Mouse (Mus musculus) liver, embryonic 13.5 days (tissue): ENCODE results near the gene Serpina3a. TPM values are rescaled to one million over a fixed set of nuclear protein-coding genes. Genes with fewer than 3 reads are reported as not detected.

Experiments used
- ATAC-seq: fragments of 200-750 bp; cut with Nextera tagmentation; 2 replicates; pipeline ENCODE4 v1.8.0; 2017; ENCODE audit warnings: low read depth, mild to moderate bottlenecking, moderate number of reproducible peaks, moderate library complexity
- DNase-seq: peaks from one replicate; pipeline ENCODE4 v3.0.0; 2022
- H3K27ac ChIP-seq: fragments of 300-500 bp; sonication (generic); 2 replicates; pipeline ENCODE4 v1.5.1; 2015; ENCODE audit warnings: moderate library complexity, mild to moderate bottlenecking, inconsistent platforms
- H3K27me3 ChIP-seq: fragments of 300-500 bp; sonication (generic); 2 replicates; pipeline ENCODE4 v1.6.1; 2015; ENCODE audit warnings: mild to moderate bottlenecking, inconsistent platforms
- H3K36me3 ChIP-seq: fragments of 300-500 bp; sonication (generic); 2 replicates; pipeline ENCODE4 v1.6.1; 2015; ENCODE audit warnings: mild to moderate bottlenecking, inconsistent platforms
- H3K4me1 ChIP-seq: fragments of 300-500 bp; sonication (generic); replicated peaks from 2 replicates; pipeline ENCODE4 v1.6.1; 2015; ENCODE audit warnings: inconsistent platforms
- H3K4me2 ChIP-seq: fragments of 300-500 bp; sonication (generic); 2 replicates; pipeline ENCODE4 v1.6.1; 2015; ENCODE audit warnings: inconsistent platforms, mild to moderate bottlenecking, moderate library complexity
- H3K4me3 ChIP-seq: fragments of 300-500 bp; sonication (generic); replicated peaks from 2 replicates; pipeline ENCODE4 v1.5.1; 2015; ENCODE audit warnings: mild to moderate bottlenecking, inconsistent platforms
- H3K9ac ChIP-seq: fragments of 300-500 bp; sonication (generic); 2 replicates; pipeline ENCODE4 v1.6.1; 2015; ENCODE audit warnings: mild to moderate bottlenecking, inconsistent platforms
- H3K9me3 ChIP-seq: fragments of 300-500 bp; sonication (generic); replicated peaks from 2 replicates; pipeline ENCODE4 v1.6.1; 2016; ENCODE audit warnings: inconsistent platforms
- WGBS: fragments of 180-500 bp; shearing (Covaris S2); methylation state at CpG from one replicate; pipeline ENCODE4 v1.1.7; 2015; ENCODE audit not compliant: insufficient replicate concordance; 5-methylcytosine and 5-hydroxymethylcytosine counted together
- polyA plus RNA-seq: library from polyadenylated mRNA; unstranded; fragments of >200 nt; fragmentation: Nextera tagmentation; extraction: Ambion mirVana; gene quantifications from 2 replicates; pipeline ENCODE4 v1.2.1, GENCODE M21; 2015

Serpina3a gene
- polyA plus RNA-seq, 1 experiment from 2014 or later: not detected

GRCm38 (mm10) chr12:104143286-104143685, 30.8 kb downstream of the Serpina3a start:
- H3K27ac ChIP-seq: no peak overlapping the region
- DNase-seq (no peak), ATAC-seq (no peak)
- no peaks in the 10 kb centered on the region for H3K36me3 ChIP-seq
- no peaks in the 10 kb centered on the region; the same call in 1 of the 2 replicates for H3K4me1 ChIP-seq
- 36% methylated on average over 1 of the region's 1 CpGs for WGBS
- H3K27me3 ChIP-seq: no peaks in the 10 kb centered on the region
- H3K4me3 ChIP-seq: no peak overlapping the region
- H3K9me3 ChIP-seq: no peaks in the 10 kb centered on the region
- no peak overlapping the region for H3K4me2 ChIP-seq
- H3K9ac ChIP-seq: no peak overlapping the region

DNA sequence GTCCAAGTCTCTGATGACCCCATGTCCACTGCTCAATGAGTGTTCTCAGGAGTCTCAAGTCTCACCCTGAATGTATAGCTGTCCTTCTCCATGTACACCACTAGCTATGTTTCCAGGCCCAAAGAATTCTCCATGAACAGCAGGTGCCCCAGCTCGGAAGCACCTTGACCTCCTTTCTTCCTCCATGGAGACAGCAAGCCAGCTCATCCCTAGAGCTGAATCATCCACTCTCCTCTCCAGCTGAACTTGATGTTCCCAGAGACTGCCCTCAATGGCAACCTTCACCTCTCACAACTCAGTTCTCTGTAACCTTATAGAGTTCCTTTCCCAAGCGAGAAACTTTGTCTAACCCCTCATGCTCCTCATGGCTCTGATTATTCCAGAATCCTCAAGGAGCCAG, 33.0 kb downstream of the Serpina3a start:
- no peaks in the 10 kb centered on the region for H3K4me1 ChIP-seq
- H3K4me3 ChIP-seq: no peak overlapping the region
- H3K27ac ChIP-seq: no peak overlapping the region
- 46% methylated on average over 2 of the region's 2 CpGs for WGBS
- no peaks in the 10 kb centered on the region for H3K9me3 ChIP-seq
- no peaks in the 10 kb centered on the region for H3K27me3 ChIP-seq
- ATAC-seq: no peak
- H3K36me3 ChIP-seq: no peaks in the 10 kb centered on the region
- no peak overlapping the region for H3K4me2 ChIP-seq
- DNase-seq: no peak
- H3K9ac ChIP-seq: no peak overlapping the region

GRCm38 (mm10) chr12:104151989-104152388, 39.5 kb downstream of the Serpina3a start:
- Histone ChIP-seq H3K36me3 (no peaks in the 10 kb centered on the region), H3K9ac (no peak overlapping the region), H3K4me1 (no peaks in the 10 kb centered on the region), H3K27ac (no peak overlapping the region), H3K9me3 (no peaks in the 10 kb centered on the region; the same call in 1 of the 2 replicates), H3K4me2 (no peak overlapping the region), H3K27me3 (no peaks in the 10 kb centered on the region), H3K4me3 (no peak overlapping the region)
- ATAC-seq (no peak), DNase-seq (no peak)
- 60% methylated on average over 2 of the region's 2 CpGs for WGBS

- DNase-seq (no peak), ATAC-seq (no peak)
- Histone ChIP-seq H3K4me2 (no peak overlapping the region), H3K27ac (no peak overlapping the region), H3K4me1 (no peaks in the 10 kb centered on the region), H3K9me3 (no peaks in the 10 kb centered on the region; the same call in 1 of the 2 replicates), H3K4me3 (no peak overlapping the region), H3K9ac (no peak overlapping the region), H3K36me3 (no peaks in the 10 kb centered on the region), H3K27me3 (no peaks in the 10 kb centered on the region)
- 45% methylated on average over 3 of the region's 3 CpGs for WGBS
Observed at GRCm38 (mm10) chr12:104153041-104153645, 40.6 kb downstream of the Serpina3a start.

GRCm38 (mm10) chr12:104153656-104154055, 41.1 kb downstream of the Serpina3a start, which contains the start of gene Serpina3c:
Gene Serpina3c, minus strand, starts transcription at chr12:104153870.
- Histone ChIP-seq H3K4me2 (no peak within 1 kb of the TSS), H3K9me3 (no peaks in the 10 kb centered on the region; the same call in 1 of the 2 replicates), H3K36me3 (no peaks in the 10 kb centered on the region), H3K4me1 (no peaks in the 10 kb centered on the region), H3K27ac (no peak within 1 kb of the TSS), H3K27me3 (no peaks in the 10 kb centered on the region), H3K9ac (no peak within 1 kb of the TSS), H3K4me3 (no peak within 1 kb of the TSS)
- no peak for DNase-seq
- ATAC-seq: no peak
- 52% methylated on average over 2 of the region's 2 CpGs for WGBS

Other genes starting within 250 kb of the Serpina3a start
- 280 and 331 TPM in 2 replicates for gene Serpina1a, start 249.2 kb upstream of the Serpina3a start, polyA plus RNA-seq
- 90.8 and 93.1 TPM in 2 replicates for gene Serpina1c, start 207.8 kb upstream of the Serpina3a start, polyA plus RNA-seq
- gene Serpina1e, start 153.7 kb upstream of the Serpina3a start, polyA plus RNA-seq: 82.4 and 89.4 TPM in 2 replicates
- 5.0 and 5.4 TPM in 2 replicates for gene Serpina11, start 122.8 kb upstream of the Serpina3a start, polyA plus RNA-seq
- not detected in 2 replicates for gene Serpina9, start 99.0 kb upstream of the Serpina3a start, polyA plus RNA-seq
- 0.06 TPM in 1 of 2 replicates, not detected in the other for gene Serpina12, start 68.3 kb upstream of the Serpina3a start, polyA plus RNA-seq
- gene Serpina5, start 11.6 kb upstream of the Serpina3a start, polyA plus RNA-seq: 0.05 TPM in 1 of 2 replicates, not detected in the other
- gene Serpina3b, start 15.3 kb downstream of the Serpina3a start, polyA plus RNA-seq: 0.06 and 0.20 TPM in 2 replicates
- not detected in 2 replicates for gene Serpina3c, start 41.1 kb downstream of the Serpina3a start, polyA plus RNA-seq
- 0.17 and 0.20 TPM in 2 replicates for gene Serpina3f, start 101.8 kb downstream of the Serpina3a start, polyA plus RNA-seq
- gene Serpina3g, start 123.5 kb downstream of the Serpina3a start, polyA plus RNA-seq: 1.4 and 1.9 TPM in 2 replicates
- gene Serpina3i, start 150.4 kb downstream of the Serpina3a start, polyA plus RNA-seq: 0.12 and 0.20 TPM in 2 replicates
- gene Serpina3j, start 201.8 kb downstream of the Serpina3a start, polyA plus RNA-seq: not detected in 2 replicates
- gene Serpina3k, start 225.8 kb downstream of the Serpina3a start, polyA plus RNA-seq: not detected in 2 replicates
- 0.06 TPM in 1 of 2 replicates, not detected in the other for gene Serpina3m, start 225.8 kb downstream of the Serpina3a start, polyA plus RNA-seq